Comparison of ENCODE assay signal across 20 mouse cellular contexts in the genomic region with DNA sequence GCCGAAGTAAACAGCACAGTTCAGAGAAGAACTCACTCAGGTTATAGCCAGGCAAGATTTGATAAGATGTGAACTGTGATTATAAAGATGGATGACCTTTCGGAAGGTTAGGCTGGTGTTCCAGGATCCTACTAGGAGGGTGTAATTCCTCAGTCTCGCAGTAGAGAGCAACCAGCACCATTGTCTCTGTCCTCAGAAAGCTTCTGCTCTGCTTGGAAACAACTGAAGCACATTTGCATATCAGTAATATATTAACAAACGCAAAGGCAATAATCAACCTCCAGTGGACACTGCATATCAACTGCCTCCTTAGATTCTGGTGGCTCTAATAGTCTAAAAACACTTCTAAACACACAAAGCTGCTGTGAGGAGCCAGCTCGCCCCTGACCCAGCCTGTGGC. TPM values are rescaled to one million over a fixed set of nuclear protein-coding genes. Genes with fewer than 3 reads are reported as not detected.
DNase-seq lines count a peak whose midpoint lies in the region; ATAC-seq and TF ChIP-seq lines count a peak whose summit lies in the region.
"Had no signal": no experiment of that assay in that cellular context is flagged by ENCODE, and none has a peak within 500 bp of the region (broad histone marks: within the 10 kb centered on the region; RNA-seq: fewer than 3 reads in every experiment).

No protein-coding gene starts in this region.

- H3K9me3 ChIP-seq in kidney, postnatal 0 days (replicated peaks; ENCODE audit: low read length) = no peaks in the 10 kb centered on the region
- no peaks in the 10 kb centered on the region for H3K9me3 ChIP-seq in liver, embryonic 12.5 days (replicated peaks)
- no peaks in the 10 kb centered on the region for H3K9me3 ChIP-seq in stomach, embryonic 15.5 days
- no peaks in the 10 kb centered on the region for H3K9me3 ChIP-seq in neural tube, embryonic 15.5 days (replicated peaks)
- H3K9me3 ChIP-seq: heart, embryonic 13.5 days; hindbrain, embryonic 10.5 days; neural tube, embryonic 13.5 days had no signal

- 0 out of 2 replicates have a peak, but pooled peaks cover 3% of the 10 kb centered on the region for H3K36me3 ChIP-seq in kidney, postnatal 0 days (ENCODE audit: insufficient read depth, low read length)
- H3K36me3 ChIP-seq in liver, embryonic 12.5 days = peaks cover 41% of the 10 kb centered on the region
- H3K36me3 ChIP-seq in stomach, embryonic 15.5 days = no peaks in the 10 kb centered on the region
- H3K36me3 ChIP-seq in neural tube, embryonic 15.5 days = no peaks in the 10 kb centered on the region
- H3K36me3 ChIP-seq: heart, embryonic 13.5 days; neural tube, embryonic 13.5 days had no signal

- no peak overlapping the region for H3K4me3 ChIP-seq in kidney, postnatal 0 days (replicated peaks; ENCODE audit: low read depth, low read length)
- no peak overlapping the region for H3K4me3 ChIP-seq in liver, embryonic 12.5 days
- no peak overlapping the region for H3K4me3 ChIP-seq in stomach, embryonic 15.5 days (replicated peaks)
- H3K4me3 ChIP-seq in neural tube, embryonic 15.5 days (replicated peaks) = no peak overlapping the region
- H3K4me3 ChIP-seq: heart, embryonic 13.5 days; hindbrain, embryonic 10.5 days; neural tube, embryonic 13.5 days had no signal

- H3K27ac ChIP-seq in kidney, postnatal 0 days = no peak overlapping the region; the same call in 1 of the 2 replicates
- H3K27ac ChIP-seq in liver, embryonic 12.5 days = peak overlapping the region; percentile 8; the same call in 1 of the 2 replicates
- no peak overlapping the region for H3K27ac ChIP-seq in stomach, embryonic 15.5 days
- no peak overlapping the region for H3K27ac ChIP-seq in neural tube, embryonic 15.5 days (replicated peaks)
- H3K27ac ChIP-seq: heart, embryonic 13.5 days; hindbrain, embryonic 10.5 days; neural tube, embryonic 13.5 days had no signal

- DNase-seq in heart, adult 11 months = peak; percentile 44
- no peak for DNase-seq in heart, postnatal 10 days
- DNase-seq in kidney, postnatal 0 days (ENCODE audit: low spot score) = peak; percentile 29
- no peak for DNase-seq in kidney, postnatal 10 days
- DNase-seq in lung, adult 18-20 months = no peak
- DNase-seq: adrenal gland, adult 8-10 months; cerebellum, adult 11 months; cerebellum, postnatal 36 days; right cerebral cortex, postnatal 25 days; thymus, postnatal 36 days had no signal

- H3K4me2 ChIP-seq in kidney, postnatal 0 days (ENCODE audit: low read length) = no peak overlapping the region
- no peak overlapping the region for H3K4me2 ChIP-seq in liver, embryonic 12.5 days
- no peak overlapping the region for H3K4me2 ChIP-seq in stomach, embryonic 15.5 days
- no peak overlapping the region for H3K4me2 ChIP-seq in neural tube, embryonic 15.5 days
- H3K4me2 ChIP-seq: heart, embryonic 13.5 days; midbrain, embryonic 11.5 days; neural tube, embryonic 13.5 days had no signal

- ATAC-seq in kidney, postnatal 0 days (replicated peaks; ENCODE audit: low FRiP score, low read depth) = no peak
- no peak for ATAC-seq in liver, embryonic 12.5 days
- peak; percentile 35; the same call in 1 of the 2 replicates for ATAC-seq in stomach, embryonic 15.5 days (ENCODE audit: insufficient read depth, low FRiP score, low read depth)
- ATAC-seq in neural tube, embryonic 15.5 days (ENCODE audit: low FRiP score) = no peak
- ATAC-seq: CD4-positive, CD25-positive, alpha-beta regulatory T cell, adult 4 months; forebrain, embryonic 14.5 days; inflammation-experienced regulatory T-cells, adult 6 months had no signal

- intact Hi-C loops in heart, postnatal 10 days (cut with DNase I) = no loop called here

- WGBS in kidney, postnatal 0 days = 62% methylated on average over 5 of the region's 5 CpGs
- WGBS in liver, embryonic 12.5 days (ENCODE audit: insufficient replicate concordance) = 68% methylated on average over 5 of the region's 5 CpGs
- WGBS in stomach, embryonic 15.5 days = 57% methylated on average over 5 of the region's 5 CpGs
- WGBS in neural tube, embryonic 15.5 days = 76% methylated on average over 5 of the region's 5 CpGs

- 0 out of 2 replicates have a peak, but pooled peaks cover 8% of the 10 kb centered on the region for H3K4me1 ChIP-seq in kidney, postnatal 0 days (replicated peaks; ENCODE audit: insufficient read depth, low read length)
- H3K4me1 ChIP-seq in liver, embryonic 12.5 days = peaks cover 85% of the 10 kb centered on the region
- H3K4me1 ChIP-seq in stomach, embryonic 15.5 days = peaks cover 4% of the 10 kb centered on the region; the same call in 1 of the 2 replicates
- no peaks in the 10 kb centered on the region for H3K4me1 ChIP-seq in neural tube, embryonic 15.5 days

- peak; percentile 41 for TF ChIP-seq CTCF in kidney, postnatal 0 days (IDR thresholded peaks at IDR 0.05; ENCODE audit: low read depth)

- H3K27me3 ChIP-seq in kidney, postnatal 0 days (ENCODE audit: insufficient read depth, low read length) = no peaks in the 10 kb centered on the region
- H3K27me3 ChIP-seq in liver, embryonic 12.5 days (replicated peaks) = no peaks in the 10 kb centered on the region
- no peaks in the 10 kb centered on the region for H3K27me3 ChIP-seq in stomach, embryonic 15.5 days (replicated peaks)
- H3K27me3 ChIP-seq in neural tube, embryonic 15.5 days (replicated peaks) = no peaks in the 10 kb centered on the region
- H3K27me3 ChIP-seq: heart, embryonic 13.5 days; neural tube, embryonic 13.5 days had no signal

- no peak overlapping the region for H3K9ac ChIP-seq in kidney, postnatal 0 days (ENCODE audit: low read depth, low read length)
- no peak overlapping the region for H3K9ac ChIP-seq in liver, embryonic 12.5 days
- no peak overlapping the region for H3K9ac ChIP-seq in stomach, embryonic 15.5 days
- H3K9ac ChIP-seq in neural tube, embryonic 15.5 days (replicated peaks) = no peak overlapping the region
- H3K9ac ChIP-seq: heart, embryonic 13.5 days; neural tube, embryonic 13.5 days had no signal

RNA-seq across cellular contexts. Expression of a gene that starts 47.8 kb away (rescaled TPM):
- 1 to 10 TPM; 1.0 to 1.4 TPM for total RNA-seq in heart, postnatal 10 days (2021)
- polyA plus RNA-seq in kidney, postnatal 0 days (2015; fragmentation: Nextera tagmentation; extraction: Ambion mirVana) = 9.7 and 10.5 TPM in 2 replicates
- polyA plus RNA-seq in liver, embryonic 12.5 days (2016; fragmentation: Nextera tagmentation; extraction: Ambion mirVana) = 11.3 and 12.9 TPM in 2 replicates
- polyA plus RNA-seq in stomach, embryonic 15.5 days (2015; fragmentation: Nextera tagmentation; extraction: Ambion mirVana) = 3.4 and 3.5 TPM in 2 replicates
- polyA plus RNA-seq in neural tube, embryonic 15.5 days (2015; fragmentation: Nextera tagmentation; extraction: Ambion mirVana) = 2.4 and 2.5 TPM in 2 replicates

RNA-seq across cellular contexts. Expression of a gene that starts 48.5 kb away (rescaled TPM):
- total RNA-seq in heart, postnatal 10 days (2021) = 10 to 100 TPM; 73.7 to 80.5 TPM
- 20.4 and 23.1 TPM in 2 replicates for polyA plus RNA-seq in kidney, postnatal 0 days (2015; fragmentation: Nextera tagmentation; extraction: Ambion mirVana)
- polyA plus RNA-seq in liver, embryonic 12.5 days (2016; fragmentation: Nextera tagmentation; extraction: Ambion mirVana) = 26.8 and 28.9 TPM in 2 replicates
- polyA plus RNA-seq in stomach, embryonic 15.5 days (2015; fragmentation: Nextera tagmentation; extraction: Ambion mirVana) = 23.8 and 25.6 TPM in 2 replicates
- 32.9 and 33.0 TPM in 2 replicates for polyA plus RNA-seq in neural tube, embryonic 15.5 days (2015; fragmentation: Nextera tagmentation; extraction: Ambion mirVana)

Comparison
In these comparisons a context has a peak if more than half of its experiments do, and no peak if none do; other contexts are left out.
1. DNase-seq: peak in heart, adult 11 months (single experiment) and kidney, postnatal 0 days (single experiment); none in heart, postnatal 10 days (0 of 2), kidney, postnatal 10 days (single experiment) and lung, adult 18-20 months (0 of 2).